Mouse (Mus musculus) heart, embryonic 14.5 days (tissue): ENCODE data around the gene Dpm3. TPM values are rescaled to one million over a fixed set of nuclear protein-coding genes. Genes with fewer than 3 reads are reported as not detected.
A peak's percentile ranks its signal among the peaks of the same experiment; 100 is the strongest.
"Not testable (repeated sequence)": the region's sequence is repeated elsewhere in the genome, so short reads cannot be mapped to it uniquely, and the experiment has no call there.

Source experiments
- ATAC-seq: fragments of 200-750 bp; cut with Nextera tagmentation; 2 replicates; pipeline ENCODE4 v1.8.0; 2017; ENCODE audit warnings: low read depth, moderate TSS enrichment; ENCODE audit not compliant: insufficient number of reproducible peaks, insufficient read depth, low FRiP score
- H3K27ac ChIP-seq, 2 experiments: fragments of 200-500 bp in 1 of 2; fragments of 300-500 bp in 1 of 2; sonication (generic) in 1 of 2; replicated peaks in 1 of 2; 2 replicates each; pipeline ENCODE4 v1.5.1; 2012 to 2014; ENCODE audit warnings: low read depth in 2 of 2, low read length in 2 of 2, control low read depth in 1 of 2, mild to moderate bottlenecking in 1 of 2, mixed read lengths in 1 of 2; ENCODE audit not compliant: control insufficient read depth in 1 of 2, insufficient read depth in 1 of 2
- H3K27me3 ChIP-seq: fragments of 300-500 bp; sonication (generic); 2 replicates; pipeline ENCODE4 v1.6.1; 2014; ENCODE audit warnings: mild to moderate bottlenecking, low read length, control low read depth; ENCODE audit not compliant: control insufficient read depth, insufficient read depth
- H3K36me3 ChIP-seq: fragments of 300-500 bp; sonication (generic); 2 replicates; pipeline ENCODE4 v1.6.1; 2014; ENCODE audit warnings: mild to moderate bottlenecking, control low read depth, low read length, mixed read lengths; ENCODE audit not compliant: control insufficient read depth, insufficient read depth
- H3K4me1 ChIP-seq, 2 experiments: fragments of 200-500 bp in 1 of 2; fragments of 300-500 bp in 1 of 2; sonication (generic) in 1 of 2; 2 replicates each; pipeline ENCODE4 v1.6.1; 2012 to 2014; ENCODE audit warnings: low read length in 2 of 2, control low read depth in 1 of 2, mixed read lengths in 1 of 2; ENCODE audit not compliant: control insufficient read depth in 2 of 2, insufficient read depth in 2 of 2
- H3K4me2 ChIP-seq: fragments of 300-500 bp; sonication (generic); 2 replicates; pipeline ENCODE4 v1.6.1; 2014; ENCODE audit warnings: mild to moderate bottlenecking, low read length
- H3K4me3 ChIP-seq, 2 experiments: fragments of 200-500 bp in 1 of 2; fragments of 300-500 bp in 1 of 2; sonication (generic) in 1 of 2; 2 replicates each; pipeline ENCODE4 v1.5.1; 2012 to 2014; ENCODE audit warnings: low read length in 2 of 2, mild to moderate bottlenecking in 2 of 2, control low read depth in 1 of 2, low read depth in 1 of 2, moderate library complexity in 1 of 2; ENCODE audit not compliant: control insufficient read depth in 1 of 2, insufficient read depth in 1 of 2
- H3K9ac ChIP-seq: fragments of 300-500 bp; sonication (generic); 2 replicates; pipeline ENCODE4 v1.6.1; 2014; ENCODE audit warnings: mild to moderate bottlenecking, low read length
- H3K9me3 ChIP-seq: fragments of 300-500 bp; sonication (generic); 2 replicates; pipeline ENCODE4 v1.6.1; 2016; ENCODE audit warnings: low read length, control low read depth; ENCODE audit not compliant: control insufficient read depth
- WGBS: fragments of 180-500 bp; shearing (Covaris S2); extraction: QIAGEN DNeasy Blood & Tissue Kit; methylation state at CpG from one replicate; pipeline ENCODE4 v1.1.7; 2014; 5-methylcytosine and 5-hydroxymethylcytosine counted together
- polyA plus RNA-seq: library from polyadenylated mRNA; unstranded; fragments of >200 nt; fragmentation: Nextera tagmentation; extraction: Ambion mirVana; gene quantifications from 2 replicates; pipeline ENCODE4 v1.2.1, GENCODE M21; 2014

Gene Dpm3
- polyA plus RNA-seq, 1 experiment from 2014 or later = 97.9 TPM

DNA sequence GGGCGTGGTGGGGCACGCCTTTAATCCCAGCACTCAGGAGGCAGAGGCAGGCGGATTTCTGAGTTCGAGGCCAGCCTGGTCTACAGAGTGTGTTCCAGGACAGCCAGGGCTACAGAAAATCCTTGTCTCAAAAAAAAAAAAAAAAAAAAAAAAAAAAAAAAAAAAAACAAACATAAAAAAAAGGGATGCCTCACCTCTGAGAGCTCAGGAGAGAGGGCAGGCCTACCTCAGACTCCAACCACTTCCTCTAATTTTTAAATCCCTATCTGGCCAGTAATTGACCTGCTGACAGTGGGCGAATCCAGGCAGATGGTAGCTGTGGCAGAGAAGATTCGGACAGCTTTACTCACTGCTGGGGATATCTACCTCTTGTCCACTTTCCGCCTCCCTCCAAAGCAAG, 42.8 kb upstream of the Dpm3 start:
- H3K9me3 ChIP-seq, H3K4me2 ChIP-seq, H3K9ac ChIP-seq, H3K36me3 ChIP-seq, H3K27me3 ChIP-seq, ATAC-seq, H3K27ac ChIP-seq, H3K4me3 ChIP-seq: not testable (repeated sequence)
- 68% methylated on average over 7 of the region's 7 CpGs for WGBS
- H3K4me1 ChIP-seq = peaks cover 8 to 22% of the 10 kb centered on the region in 2 experiments

DNA sequence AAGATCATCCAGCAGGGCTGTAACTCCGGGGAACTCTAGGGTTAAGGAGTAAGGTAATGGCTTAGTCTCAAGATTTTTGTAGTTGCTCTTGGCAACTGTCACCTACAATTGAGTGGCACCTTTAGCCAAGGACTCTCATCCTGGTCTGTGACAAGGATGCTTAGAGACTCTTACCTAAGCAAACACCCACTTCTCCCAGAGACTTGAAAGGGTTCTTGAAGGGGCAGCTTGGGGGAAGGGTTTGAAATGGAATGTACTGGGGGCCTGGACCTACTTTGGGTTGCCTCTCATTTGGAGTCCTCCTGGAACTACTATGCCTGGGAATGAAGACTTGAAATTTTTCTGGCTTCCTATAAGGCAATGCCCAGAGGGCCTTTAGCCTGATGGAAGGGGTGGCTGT, 40.9 kb upstream of the Dpm3 start:
- WGBS = 83% methylated on average over 1 of the region's 1 CpGs
- Histone ChIP-seq H3K4me3 (no peak overlapping the region), H3K27ac (no peak overlapping the region), H3K4me2 (no peak overlapping the region), H3K9me3 (no peaks in the 10 kb centered on the region), H3K36me3 (no peaks in the 10 kb centered on the region), H3K9ac (no peak overlapping the region), H3K27me3 (no peaks in the 10 kb centered on the region), H3K4me1 (peaks cover 8 to 14% of the 10 kb centered on the region in 2 experiments)
- no peak for ATAC-seq

DNA sequence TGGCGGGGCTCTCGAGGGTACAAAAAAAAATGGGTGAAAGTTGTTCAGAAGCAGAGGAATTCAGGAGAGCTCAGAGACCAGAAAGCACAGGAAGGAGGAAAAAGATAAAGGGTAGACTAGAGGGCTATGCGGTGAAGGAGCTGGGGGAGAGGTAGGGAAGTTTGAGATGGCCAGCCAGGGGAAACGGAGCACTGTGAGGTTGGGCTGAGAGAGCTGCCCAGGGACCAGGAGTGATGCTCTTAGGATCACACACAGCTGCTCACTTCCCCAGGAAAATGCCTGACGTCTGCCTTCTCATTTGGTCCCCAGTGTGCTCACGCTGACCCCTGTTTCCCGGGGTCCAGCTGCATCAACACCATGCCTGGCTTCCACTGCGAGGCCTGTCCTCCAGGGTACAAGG, 39.6 kb upstream of the Dpm3 start:
- H3K9ac ChIP-seq = no peak overlapping the region
- H3K27me3 ChIP-seq = no peaks in the 10 kb centered on the region; the same call in 1 of the 2 replicates
- H3K27ac ChIP-seq = peak overlapping the region in 1 of 2 experiments; percentile 35; a peak in 1 of 4 replicates
- ATAC-seq = no peak
- H3K9me3 ChIP-seq = no peaks in the 10 kb centered on the region
- no peaks in the 10 kb centered on the region for H3K36me3 ChIP-seq
- peaks cover 8 to 13% of the 10 kb centered on the region in 2 experiments for H3K4me1 ChIP-seq
- 25% methylated on average over 8 of the region's 8 CpGs for WGBS
- no peak overlapping the region for H3K4me2 ChIP-seq
- H3K4me3 ChIP-seq = no peak overlapping the region

DNA sequence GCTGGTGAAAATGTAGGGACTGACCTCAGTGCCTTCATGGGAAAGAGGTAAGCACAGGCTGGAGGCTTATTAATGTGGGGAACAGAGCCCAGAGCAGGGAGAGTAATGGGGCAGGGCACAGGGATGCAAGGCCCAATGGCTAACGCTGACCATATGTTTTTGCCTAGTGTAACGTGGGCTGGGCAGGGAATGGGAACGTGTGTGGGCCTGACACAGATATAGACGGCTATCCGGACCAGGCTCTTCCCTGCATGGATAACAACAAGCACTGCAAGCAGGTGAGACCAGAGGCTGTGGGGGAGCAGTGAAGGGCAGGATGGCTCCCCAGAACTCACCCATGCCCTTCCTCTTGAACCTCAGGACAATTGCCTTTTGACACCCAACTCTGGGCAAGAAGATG, 38.0 kb upstream of the Dpm3 start:
- Histone ChIP-seq H3K9ac (no peak overlapping the region), H3K27ac (no peak overlapping the region), H3K4me2 (no peak overlapping the region), H3K27me3 (peaks cover 14% of the 10 kb centered on the region), H3K9me3 (no peaks in the 10 kb centered on the region), H3K4me3 (no peak overlapping the region), H3K4me1 (no peaks in the 10 kb centered on the region; a peak in 1 of 4 replicates), H3K36me3 (no peaks in the 10 kb centered on the region)
- ATAC-seq = no peak
- 78% methylated on average over 5 of the region's 5 CpGs for WGBS

DNA sequence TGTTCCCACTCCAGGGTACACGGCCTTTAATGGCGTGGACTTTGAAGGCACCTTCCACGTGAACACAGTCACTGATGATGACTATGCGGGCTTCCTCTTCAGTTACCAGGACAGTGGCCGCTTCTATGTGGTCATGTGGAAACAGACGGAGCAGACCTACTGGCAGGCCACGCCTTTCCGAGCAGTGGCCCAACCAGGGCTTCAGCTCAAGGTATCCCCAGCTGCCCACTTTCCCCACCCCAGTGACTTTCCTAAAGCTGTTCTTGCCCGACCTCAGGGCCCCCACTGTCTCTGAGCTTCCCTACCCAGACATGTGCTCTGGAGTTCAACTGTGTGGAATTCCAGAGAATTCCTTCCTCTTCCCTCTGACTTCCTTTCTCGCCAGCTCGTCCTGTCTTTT, 34.4 kb upstream of the Dpm3 start:
- no peak overlapping the region for H3K9ac ChIP-seq
- H3K36me3 ChIP-seq = no peaks in the 10 kb centered on the region
- peaks cover 10 to 16% of the 10 kb centered on the region in 2 experiments for H3K4me1 ChIP-seq
- no peak overlapping the region for H3K27ac ChIP-seq
- WGBS = 75% methylated on average over 11 of the region's 11 CpGs
- peaks cover 24% of the 10 kb centered on the region for H3K27me3 ChIP-seq
- no peaks in the 10 kb centered on the region for H3K9me3 ChIP-seq
- H3K4me3 ChIP-seq = no peak overlapping the region
- no peak overlapping the region for H3K4me2 ChIP-seq
- ATAC-seq = no peak

DNA sequence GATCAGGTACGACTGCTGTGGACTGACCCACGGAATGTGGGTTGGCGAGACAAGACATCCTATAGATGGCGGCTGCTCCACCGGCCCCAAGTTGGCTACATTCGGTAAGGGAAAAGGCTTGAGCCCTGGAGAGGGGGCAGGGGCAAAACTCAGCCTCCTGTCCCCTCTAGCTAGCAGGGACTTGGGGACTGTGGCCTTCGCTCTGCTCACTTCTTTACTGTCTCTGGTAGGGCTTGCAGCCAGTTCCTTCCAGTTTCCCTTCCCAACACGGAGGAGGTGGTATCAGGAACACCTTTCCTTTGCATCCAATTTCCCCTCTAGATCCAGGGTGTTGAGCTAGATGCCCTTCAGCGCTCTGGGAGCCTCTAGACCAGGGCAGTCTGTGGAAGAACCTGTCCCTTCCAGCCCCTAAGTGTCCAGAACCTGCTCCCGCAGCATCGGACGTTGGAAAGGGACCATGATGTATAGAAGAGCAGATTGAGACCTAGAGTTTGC, 33.8 kb upstream of the Dpm3 start:
- peaks cover 24% of the 10 kb centered on the region for H3K27me3 ChIP-seq
- 66% methylated on average over 12 of the region's 12 CpGs for WGBS
- H3K4me2 ChIP-seq = no peak overlapping the region
- no peak for ATAC-seq
- peaks cover 10 to 16% of the 10 kb centered on the region in 2 experiments for H3K4me1 ChIP-seq
- no peak overlapping the region for H3K27ac ChIP-seq
- no peak overlapping the region for H3K4me3 ChIP-seq
- H3K36me3 ChIP-seq = no peaks in the 10 kb centered on the region
- no peaks in the 10 kb centered on the region for H3K9me3 ChIP-seq
- no peak overlapping the region for H3K9ac ChIP-seq

DNA sequence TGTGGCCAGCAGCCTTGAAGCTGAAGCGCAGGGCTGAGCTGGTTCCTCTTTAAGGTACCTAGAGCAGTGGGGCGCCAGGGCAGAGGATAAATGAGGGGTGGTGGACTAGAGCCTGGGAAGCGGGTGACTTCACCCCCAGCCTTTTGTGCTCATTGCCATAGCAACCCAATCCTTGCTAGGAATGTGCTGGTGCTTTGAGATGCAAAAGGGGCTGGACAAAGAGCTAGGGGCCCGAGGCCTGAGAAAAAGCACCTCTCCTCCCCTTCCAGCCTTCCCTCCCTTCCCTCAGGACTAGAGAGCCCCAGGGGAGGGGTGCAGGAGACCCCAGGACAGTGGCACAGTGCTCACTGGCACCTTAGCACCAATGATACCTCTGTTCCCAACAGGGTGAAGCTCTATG, 33.2 kb upstream of the Dpm3 start:
- H3K27ac ChIP-seq = no peak overlapping the region
- no peak overlapping the region for H3K4me3 ChIP-seq
- no peak overlapping the region for H3K4me2 ChIP-seq
- 76% methylated on average over 4 of the region's 4 CpGs for WGBS
- ATAC-seq = no peak
- H3K27me3 ChIP-seq = peaks cover 24% of the 10 kb centered on the region
- no peaks in the 10 kb centered on the region for H3K36me3 ChIP-seq
- H3K9ac ChIP-seq = no peak overlapping the region
- H3K9me3 ChIP-seq = no peaks in the 10 kb centered on the region
- H3K4me1 ChIP-seq = peaks cover 10 to 16% of the 10 kb centered on the region in 2 experiments

DNA sequence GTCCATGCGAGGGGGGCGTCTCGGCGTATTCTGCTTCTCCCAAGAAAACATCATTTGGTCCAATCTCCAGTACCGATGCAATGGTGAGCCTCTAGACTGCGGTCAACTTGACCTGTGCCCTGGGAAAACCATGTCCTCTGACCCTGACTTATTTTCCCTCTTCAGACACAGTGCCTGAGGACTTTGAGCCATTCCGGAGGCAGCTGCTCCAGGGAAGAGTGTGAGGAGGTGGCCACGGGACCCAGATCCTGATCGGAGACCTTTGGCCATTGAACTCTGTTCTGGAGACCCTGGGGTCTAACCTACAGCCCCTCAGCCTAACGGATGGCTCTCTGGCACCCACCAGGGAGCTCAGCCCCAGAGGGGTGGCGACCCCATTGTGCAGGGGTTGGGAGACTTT, 32.8 kb upstream of the Dpm3 start:
- no peaks in the 10 kb centered on the region for H3K9me3 ChIP-seq
- H3K4me3 ChIP-seq = no peak overlapping the region
- no peak for ATAC-seq
- H3K27ac ChIP-seq = no peak overlapping the region
- peak overlapping the region; percentile 73; the same call in 1 of the 2 replicates for H3K4me2 ChIP-seq
- no peak overlapping the region; the same call in 1 of the 2 replicates for H3K9ac ChIP-seq
- peaks cover 10 to 16% of the 10 kb centered on the region in 2 experiments for H3K4me1 ChIP-seq
- no peaks in the 10 kb centered on the region for H3K36me3 ChIP-seq
- 56% methylated on average over 11 of the region's 11 CpGs for WGBS
- H3K27me3 ChIP-seq = peaks cover 25% of the 10 kb centered on the region
